Mouse (Mus musculus): Measurements from ENCODE around the gene Il34.

Il34 gene

DNA sequence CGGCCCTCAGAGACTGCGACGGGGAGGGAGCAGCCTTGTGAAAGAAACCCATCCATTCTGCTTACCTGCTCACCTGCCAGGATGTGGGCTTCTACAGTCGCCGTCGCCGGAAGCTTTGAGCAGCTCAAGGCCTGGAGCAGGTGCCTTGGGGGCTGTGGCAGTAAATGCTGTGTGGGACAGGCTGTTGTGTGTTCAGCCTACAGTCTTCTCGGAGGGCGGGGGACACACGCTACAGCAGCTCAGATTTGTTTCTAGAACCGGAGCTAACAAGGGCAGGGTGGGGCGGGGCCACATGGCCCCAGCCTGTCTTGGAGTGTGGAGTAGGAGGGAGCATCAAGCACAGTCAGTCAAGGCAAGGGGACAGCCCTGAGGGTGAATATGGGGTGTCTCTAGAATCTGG lies at the start of gene Il34:
Il34 (minus strand) TSS at position 256 of the 400 bp plus-strand sequence.
- peak in 1 of 2 experiments; percentile 54 for DNase-seq

GRCm38 (mm10) chr8:110851186-110851585 lies 45.5 kb upstream of the Il34 start:
- DNase-seq = no peak

DNA sequence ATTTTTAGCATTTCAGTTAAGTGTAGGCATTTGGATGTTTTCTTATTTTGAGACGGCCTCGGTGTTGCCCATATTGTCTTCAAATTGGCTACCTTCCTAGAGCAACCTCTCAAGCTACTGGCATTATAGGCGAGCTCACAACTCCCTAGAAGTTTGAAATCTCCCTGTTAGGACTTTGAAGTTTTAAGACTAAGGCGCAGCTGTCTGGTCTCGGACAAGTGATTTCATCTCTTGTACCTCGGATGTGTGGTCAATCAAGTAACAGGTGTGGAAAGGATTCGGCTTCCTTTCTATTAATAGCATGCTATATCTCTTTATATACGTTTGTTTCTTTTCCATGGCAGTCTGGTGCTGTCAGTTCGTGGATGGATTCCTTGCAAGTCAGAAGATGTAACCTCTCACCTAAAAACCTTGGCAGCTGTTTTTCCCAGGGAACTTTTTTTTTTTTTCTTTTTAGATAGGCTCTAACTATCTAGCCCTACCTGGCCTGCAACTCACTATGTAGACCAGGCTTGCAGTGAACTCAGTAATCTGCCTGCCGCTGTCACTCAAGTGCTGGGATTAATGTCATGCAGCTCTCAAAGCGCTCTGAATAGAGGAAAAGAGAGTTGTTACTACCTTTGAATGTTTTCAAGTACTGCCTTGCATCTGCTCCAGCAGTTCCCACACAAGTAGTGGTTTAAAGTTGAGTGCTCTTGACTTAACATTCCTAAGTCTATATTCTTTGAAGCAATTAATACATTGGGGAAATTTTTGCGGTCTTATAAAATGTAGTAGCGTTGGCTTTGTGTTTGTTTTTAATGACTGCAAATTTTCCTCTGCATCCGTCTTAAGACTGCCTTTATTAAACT lies 42.1 kb upstream of the Il34 start:
- DNase-seq = peak; percentile 8 to 27

- DNase-seq = no peak
These were observed 41.4 kb upstream of the Il34 start for GRCm38 (mm10) chr8:110847171-110847549.

DNA sequence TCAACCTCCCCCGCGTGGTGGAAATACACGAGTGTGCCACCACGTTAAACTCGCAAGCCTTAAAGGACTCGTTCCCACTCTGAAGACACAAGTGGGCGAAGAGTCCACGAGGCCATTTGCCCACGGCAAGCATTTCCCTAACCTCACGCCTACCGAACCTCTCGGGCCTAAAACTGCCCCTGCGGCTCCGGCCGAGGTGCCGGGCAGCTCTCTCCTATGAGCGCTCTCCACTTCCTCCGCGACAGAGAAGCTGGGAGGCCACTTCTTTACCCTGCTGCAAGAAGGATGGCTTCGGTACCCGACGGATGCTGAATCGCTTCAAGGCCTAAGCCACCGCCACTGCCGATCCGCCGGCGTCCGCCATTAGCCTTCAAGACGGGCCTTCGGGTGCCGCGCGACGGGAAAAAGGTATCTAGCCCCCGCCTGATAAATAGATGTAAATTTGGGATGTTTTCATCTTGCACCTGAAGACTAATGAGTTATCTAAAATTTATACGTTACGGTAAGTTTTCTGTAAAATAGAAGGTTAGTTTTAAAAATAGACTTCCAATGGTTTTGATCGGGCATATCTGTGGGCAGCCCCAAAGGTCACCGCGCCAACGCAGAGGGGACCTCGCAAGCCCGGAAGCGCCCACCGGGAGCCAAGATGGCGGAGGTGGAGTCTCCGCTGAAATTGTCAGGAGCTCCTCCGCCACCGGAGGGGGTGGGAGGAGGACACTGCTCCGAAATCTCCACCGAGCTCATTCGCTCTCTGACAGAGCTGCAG lies 40.9 kb upstream of the Il34 start, which contains the start of the genes Cog4 and Sf3b3:
Cog4 (plus strand) TSS at position 196 of the 766 bp plus-strand sequence.
Sf3b3 (minus strand) TSS at position 383 of the 766 bp plus-strand sequence.
- DNase-seq = peak; percentile 88 to 89

- no peak for DNase-seq
These were observed 40.2 kb upstream of the Il34 start for GRCm38 (mm10) chr8:110845821-110846404.

GRCm38 (mm10) chr8:110844941-110845340 lies 39.2 kb upstream of the Il34 start:
- DNase-seq = no peak

DNA sequence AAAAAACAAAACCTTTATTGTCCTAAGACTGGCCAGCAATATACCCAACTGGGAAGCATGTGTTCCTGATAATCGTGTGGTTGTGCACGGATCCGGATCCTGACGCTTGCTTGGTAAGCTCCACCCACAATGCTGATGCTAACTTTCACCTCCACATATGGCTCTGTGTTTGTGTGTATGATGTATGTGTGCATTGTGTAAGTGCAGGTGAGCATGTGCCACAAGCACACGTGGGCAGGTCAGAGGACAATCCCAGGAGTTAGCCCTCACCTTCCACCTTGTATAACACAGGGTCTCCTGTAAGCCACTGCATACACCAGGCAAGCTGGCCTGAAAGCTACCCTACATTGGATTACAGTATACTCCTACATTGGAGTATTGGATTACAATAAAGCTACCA lies 37.5 kb upstream of the Il34 start:
- no peak for DNase-seq

DNA sequence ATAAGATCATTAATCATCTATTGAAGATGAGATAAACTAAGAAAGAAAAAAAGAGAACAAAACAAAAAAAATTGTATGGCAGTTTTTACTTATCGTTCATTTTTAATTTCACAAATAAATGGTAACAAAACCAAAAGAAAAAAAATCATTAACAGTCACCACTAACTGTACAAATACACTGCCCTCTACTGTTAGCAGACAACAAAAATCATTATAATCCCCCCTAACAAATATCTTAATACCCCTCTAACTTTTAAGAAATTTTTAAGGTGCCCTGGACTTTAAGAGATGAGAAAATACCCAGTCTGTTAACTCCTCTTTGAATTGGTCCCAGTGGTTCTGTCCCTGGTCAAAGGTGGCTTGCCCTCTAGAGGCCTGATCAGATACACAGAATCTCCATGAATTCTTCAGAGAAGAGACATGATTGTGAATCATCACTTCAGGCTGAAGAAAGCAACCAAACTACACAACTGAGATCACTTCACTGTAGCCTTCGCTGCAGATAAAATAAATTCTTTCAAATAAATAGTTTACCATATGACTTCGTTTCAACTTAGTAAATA lies 36.4 kb upstream of the Il34 start:
- DNase-seq = no peak

- DNase-seq = no peak
These were observed 26.2 kb upstream of the Il34 start for GRCm38 (mm10) chr8:110831956-110832355.

GRCm38 (mm10) chr8:110828511-110828910 lies 22.8 kb upstream of the Il34 start:
- no peak for DNase-seq

DNA sequence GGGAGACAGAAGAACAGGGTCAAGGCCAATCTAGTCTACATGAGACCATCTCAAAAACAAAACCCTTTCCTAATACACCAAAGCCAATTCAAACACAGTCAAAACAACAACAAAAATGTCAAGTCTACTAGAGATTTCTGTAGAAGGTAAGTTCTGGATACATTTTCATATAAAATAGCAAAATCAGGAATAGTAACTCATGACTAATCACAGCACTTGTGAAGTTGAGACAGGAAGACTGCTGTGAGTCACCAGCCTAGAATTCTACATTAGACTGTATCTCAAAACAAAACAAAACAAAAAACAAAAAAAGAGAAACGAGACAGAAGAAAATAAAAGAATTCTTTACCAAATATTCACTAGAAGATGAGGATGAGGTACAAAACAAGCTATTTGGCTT lies 19.1 kb upstream of the Il34 start:
- DNase-seq = no peak

GRCm38 (mm10) chr8:110821960-110822359 lies 16.2 kb upstream of the Il34 start:
- no peak for DNase-seq

DNA sequence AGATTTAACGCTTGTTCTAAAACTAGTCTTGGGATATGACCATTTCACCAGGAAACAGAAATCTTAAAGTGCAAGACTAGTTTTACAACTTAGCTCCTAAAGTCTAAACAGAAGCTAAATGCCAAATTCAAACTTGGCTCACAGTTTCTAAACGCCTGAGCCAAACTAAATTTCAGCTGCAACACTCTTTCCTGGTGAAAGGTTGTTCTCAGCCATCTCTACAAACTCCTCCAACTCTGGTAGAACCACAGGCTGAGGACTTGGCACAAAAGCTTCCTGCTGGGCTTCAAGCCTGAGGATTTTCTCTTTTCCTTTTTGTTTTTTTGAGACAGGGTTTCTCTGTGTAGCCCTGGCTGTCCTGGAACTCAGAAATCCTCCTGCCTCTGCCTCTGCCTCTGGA lies 14.5 kb upstream of the Il34 start:
- no peak for DNase-seq

- DNase-seq = no peak
These were observed 12.9 kb upstream of the Il34 start for GRCm38 (mm10) chr8:110818593-110818992.

DNA sequence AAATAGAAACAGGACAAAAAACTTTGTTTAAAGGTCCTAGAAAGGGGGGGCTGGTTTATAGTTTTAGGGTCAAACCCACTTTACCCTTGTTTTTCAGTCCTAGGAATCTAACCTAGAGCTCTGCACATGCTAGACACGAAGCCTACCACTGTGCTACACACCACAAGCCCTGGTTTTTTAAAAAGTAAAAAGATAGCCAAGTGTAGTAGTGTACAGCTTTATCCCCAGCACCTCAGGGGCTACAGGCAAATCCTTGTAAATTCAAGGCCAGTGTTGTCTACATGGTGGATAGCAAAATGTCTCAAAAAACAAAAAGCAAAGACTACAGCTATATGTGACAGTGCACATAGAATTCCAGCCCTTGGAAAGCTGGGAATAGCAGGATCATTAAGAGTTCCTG lies 11.3 kb upstream of the Il34 start:
- DNase-seq = no peak

GRCm38 (mm10) chr8:110815308-110815707 lies 9.6 kb upstream of the Il34 start:
- no peak for DNase-seq

DNA sequence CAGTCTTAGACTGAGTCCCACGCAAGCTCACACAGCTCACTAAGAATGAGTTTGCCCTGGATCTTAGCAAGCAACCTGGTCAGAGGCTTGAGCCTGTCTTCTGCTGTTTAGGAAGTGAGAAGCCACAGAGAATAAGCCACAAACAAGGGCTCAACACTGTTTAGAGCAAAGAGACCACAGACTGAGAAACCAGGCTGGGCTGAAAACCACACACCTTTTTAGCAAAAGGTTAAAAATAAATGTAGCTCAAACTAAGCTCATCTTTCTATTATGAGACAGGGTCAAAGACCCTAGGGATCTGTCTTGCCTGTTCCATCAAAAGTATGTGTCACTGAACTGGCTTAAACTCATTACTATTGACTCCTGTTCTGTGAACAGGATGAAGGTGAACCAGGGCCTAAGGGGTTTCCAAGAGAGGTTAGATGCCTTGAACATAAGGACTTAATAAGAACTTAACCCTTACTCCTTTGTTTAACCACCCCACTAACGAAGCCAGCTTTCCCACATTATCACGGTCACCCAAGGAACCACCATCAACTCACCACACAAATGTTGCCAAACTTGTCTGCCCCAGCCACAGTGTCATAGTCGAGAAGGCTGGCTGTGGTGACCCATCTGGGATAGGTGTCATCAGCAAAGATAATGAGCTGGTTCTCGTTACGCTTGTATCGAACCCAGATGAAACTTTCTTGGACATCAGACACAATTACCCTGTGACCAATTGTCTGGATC lies 7.5 kb upstream of the Il34 start:
- DNase-seq = no peak

- DNase-seq = no peak
These were observed 6.8 kb upstream of the Il34 start for GRCm38 (mm10) chr8:110812349-110813080.

DNA sequence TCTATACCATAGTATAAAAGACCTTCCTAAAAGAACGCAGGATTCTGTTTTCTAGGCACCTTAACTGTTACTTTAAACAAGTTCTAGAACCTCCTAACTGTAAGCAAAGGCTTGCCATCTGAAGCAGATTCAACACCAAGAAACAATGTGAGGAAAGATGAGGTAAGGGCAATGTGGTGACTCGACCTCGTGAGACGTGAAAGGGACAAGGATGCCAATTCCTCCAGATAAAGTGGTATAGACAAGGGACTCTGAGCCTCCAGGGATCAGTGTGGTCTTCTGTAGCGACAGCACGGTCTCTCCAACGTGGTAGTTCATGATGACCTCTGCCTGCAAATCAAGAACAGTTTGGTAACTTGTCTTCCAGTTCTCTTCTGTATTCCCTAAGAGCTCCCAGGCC lies 6.1 kb upstream of the Il34 start:
- no peak for DNase-seq

- DNase-seq = no peak
These were observed 5.4 kb upstream of the Il34 start for GRCm38 (mm10) chr8:110811116-110811515.

Data from lung, postnatal 4 days (tissue).